In genomic region chr8:71496481-71496880, GRCm38 (mm10) we compare ENCODE assay signal across 8 mouse cellular contexts. TPM values are rescaled to one million over a fixed set of nuclear protein-coding genes. Genes with fewer than 3 reads are reported as not detected.
DNase-seq lines count a peak whose midpoint lies in the region; ATAC-seq and TF ChIP-seq lines count a peak whose summit lies in the region.

No protein-coding gene starts in this region.

- WGBS in hindbrain, embryonic 12.5 days, result 44% methylated on average over 11 of the region's 11 CpGs
- 50% methylated on average over 11 of the region's 11 CpGs for WGBS in hindbrain, embryonic 11.5 days
- 42% methylated on average over 11 of the region's 11 CpGs for WGBS in hindbrain, embryonic 14.5 days
- WGBS in liver, embryonic 14.5 days (ENCODE audit: insufficient replicate concordance), result 50% methylated on average over 11 of the region's 11 CpGs
- 25% methylated on average over 11 of the region's 11 CpGs for WGBS in stomach, postnatal 0 days

- no peak overlapping the region for H3K4me2 ChIP-seq in hindbrain, embryonic 12.5 days (replicated peaks)
- no peak overlapping the region for H3K4me2 ChIP-seq in hindbrain, embryonic 11.5 days (replicated peaks; ENCODE audit: low read depth, low read length)
- H3K4me2 ChIP-seq in hindbrain, embryonic 14.5 days (replicated peaks), result no peak overlapping the region
- H3K4me2 ChIP-seq in liver, embryonic 14.5 days (ENCODE audit: low read depth), result no peak overlapping the region
- no peak overlapping the region for H3K4me2 ChIP-seq in stomach, postnatal 0 days (replicated peaks; ENCODE audit: low read depth)

- no peak for DNase-seq in hindbrain, embryonic 11.5 days (ENCODE audit: low spot score)
- DNase-seq in adrenal gland, postnatal 14 days, result peak; percentile 99
- no peak for DNase-seq in hindbrain, embryonic 14.5 days (ENCODE audit: low spot score)
- no peak for DNase-seq in liver, embryonic 14.5 days (ENCODE audit: low read depth in 3 of 3, low spot score in 3 of 3)
- peak; percentile 64 for DNase-seq in stomach, postnatal 0 days (ENCODE audit: low spot score)
- DNase-seq in thymus, postnatal 14 days, result no peak

- no peaks in the 10 kb centered on the region for H3K27me3 ChIP-seq in hindbrain, embryonic 12.5 days
- no peaks in the 10 kb centered on the region for H3K27me3 ChIP-seq in hindbrain, embryonic 11.5 days (ENCODE audit: control insufficient read depth, insufficient read depth, low read length)
- no peaks in the 10 kb centered on the region for H3K27me3 ChIP-seq in hindbrain, embryonic 14.5 days (ENCODE audit: control insufficient read depth, insufficient read depth, low read length)
- no peaks in the 10 kb centered on the region for H3K27me3 ChIP-seq in liver, embryonic 14.5 days (ENCODE audit: control insufficient read depth, insufficient read depth, low read length)
- H3K27me3 ChIP-seq in stomach, postnatal 0 days (ENCODE audit: control insufficient read depth, insufficient read depth, low read length), result no peaks in the 10 kb centered on the region

- TF ChIP-seq POLR2A in embryonic fibroblast, embryonic 13.5 days (IDR thresholded peaks at IDR 0.05; ENCODE audit: low read depth, low read length), result no peak

- H3K4me3 ChIP-seq in hindbrain, embryonic 12.5 days, result no peak overlapping the region
- no peak overlapping the region for H3K4me3 ChIP-seq in hindbrain, embryonic 11.5 days (ENCODE audit: low read depth, low read length)
- H3K4me3 ChIP-seq in embryonic fibroblast, embryonic 13.5 days (ENCODE audit: insufficient read depth, low read length), result no peak overlapping the region
- H3K4me3 ChIP-seq in hindbrain, embryonic 14.5 days (replicated peaks; ENCODE audit: low read length), result no peak overlapping the region
- no peak overlapping the region for H3K4me3 ChIP-seq in liver, embryonic 14.5 days (ENCODE audit: insufficient read depth in 1 of 2, low read depth in 2 of 2, low read length in 2 of 2)
- H3K4me3 ChIP-seq in stomach, postnatal 0 days (ENCODE audit: low read depth, low read length), result no peak overlapping the region

- no peaks in the 10 kb centered on the region for H3K9me3 ChIP-seq in hindbrain, embryonic 12.5 days (replicated peaks)
- H3K9me3 ChIP-seq in hindbrain, embryonic 11.5 days (ENCODE audit: control insufficient read depth, low read length), result no peaks in the 10 kb centered on the region
- no peaks in the 10 kb centered on the region for H3K9me3 ChIP-seq in hindbrain, embryonic 14.5 days (ENCODE audit: control insufficient read depth, low read length)
- no peaks in the 10 kb centered on the region for H3K9me3 ChIP-seq in liver, embryonic 14.5 days (ENCODE audit: control insufficient read depth, low read length)
- H3K9me3 ChIP-seq in stomach, postnatal 0 days (ENCODE audit: control insufficient read depth, low read length), result no peaks in the 10 kb centered on the region

- no peak for TF ChIP-seq EP300 in liver, embryonic 14.5 days (IDR thresholded peaks at IDR 0.05; ENCODE audit: low read depth)
- TF ChIP-seq EP300 in stomach, postnatal 0 days (optimal IDR thresholded peaks at IDR 0.05), result no peak

- no peak for TF ChIP-seq CTCF in embryonic fibroblast, embryonic 13.5 days (IDR thresholded peaks at IDR 0.05; ENCODE audit: borderline replicate concordance, insufficient read depth, low read length)
- TF ChIP-seq CTCF in liver, embryonic 14.5 days (IDR thresholded peaks at IDR 0.05; ENCODE audit: low read depth), result peak; percentile 37
- TF ChIP-seq CTCF in stomach, postnatal 0 days (IDR thresholded peaks at IDR 0.05; ENCODE audit: low read depth), result peak; percentile 54

- H3K36me3 ChIP-seq in hindbrain, embryonic 12.5 days, result peaks cover 23% of the 10 kb centered on the region
- H3K36me3 ChIP-seq in hindbrain, embryonic 11.5 days (ENCODE audit: control insufficient read depth, insufficient read depth, low read length), result 0 out of 2 replicates have a peak, but pooled peaks cover 3% of the 10 kb centered on the region
- peaks cover 27% of the 10 kb centered on the region for H3K36me3 ChIP-seq in hindbrain, embryonic 14.5 days (replicated peaks; ENCODE audit: control insufficient read depth, insufficient read depth)
- H3K36me3 ChIP-seq in liver, embryonic 14.5 days (replicated peaks; ENCODE audit: control insufficient read depth, insufficient read depth, low read depth), result no peaks in the 10 kb centered on the region; the same call in 1 of the 2 replicates
- peaks cover 6% of the 10 kb centered on the region; the same call in 1 of the 2 replicates for H3K36me3 ChIP-seq in stomach, postnatal 0 days (ENCODE audit: control insufficient read depth, insufficient read depth, low read length)

- no peak for ATAC-seq in hindbrain, embryonic 12.5 days (ENCODE audit: low FRiP score)
- ATAC-seq in hindbrain, embryonic 11.5 days (ENCODE audit: low FRiP score), result no peak
- ATAC-seq in hindbrain, embryonic 14.5 days (ENCODE audit: low FRiP score), result no peak
- ATAC-seq in liver, embryonic 14.5 days (ENCODE audit: insufficient read depth), result no peak
- ATAC-seq in stomach, postnatal 0 days (ENCODE audit: low FRiP score, low TSS enrichment), result peak; percentile 53; the same call in 1 of the 2 replicates

- no peak overlapping the region for H3K9ac ChIP-seq in hindbrain, embryonic 12.5 days
- H3K9ac ChIP-seq in hindbrain, embryonic 11.5 days (ENCODE audit: low read depth, low read length), result no peak overlapping the region
- H3K9ac ChIP-seq in hindbrain, embryonic 14.5 days, result no peak overlapping the region
- no peak overlapping the region for H3K9ac ChIP-seq in liver, embryonic 14.5 days (replicated peaks)
- H3K9ac ChIP-seq in stomach, postnatal 0 days (ENCODE audit: low read length), result no peak overlapping the region; the same call in 1 of the 2 replicates

- 0 out of 2 replicates have a peak overlapping the region, but pooled peaks have one; percentile 37 for H3K27ac ChIP-seq in hindbrain, embryonic 12.5 days
- no peak overlapping the region for H3K27ac ChIP-seq in hindbrain, embryonic 11.5 days (ENCODE audit: low read depth, low read length)
- H3K27ac ChIP-seq in embryonic fibroblast, embryonic 13.5 days (ENCODE audit: insufficient read depth, low read length), result peak overlapping the region; percentile 55
- H3K27ac ChIP-seq in hindbrain, embryonic 14.5 days, result 0 out of 2 replicates have a peak overlapping the region, but pooled peaks have one; percentile 48
- H3K27ac ChIP-seq in liver, embryonic 14.5 days, result no peak overlapping the region
- H3K27ac ChIP-seq in stomach, postnatal 0 days (replicated peaks), result peak overlapping the region; percentile 61

- H3K4me1 ChIP-seq in hindbrain, embryonic 12.5 days, result peaks cover 26% of the 10 kb centered on the region
- no peaks in the 10 kb centered on the region; the same call in 1 of the 2 replicates for H3K4me1 ChIP-seq in hindbrain, embryonic 11.5 days (replicated peaks; ENCODE audit: control insufficient read depth, insufficient read depth, low read length)
- H3K4me1 ChIP-seq in embryonic fibroblast, embryonic 13.5 days (ENCODE audit: control insufficient read depth, insufficient read depth, low read length), result peaks cover 12% of the 10 kb centered on the region
- no peaks in the 10 kb centered on the region for H3K4me1 ChIP-seq in hindbrain, embryonic 14.5 days (replicated peaks; ENCODE audit: control insufficient read depth, insufficient read depth, low read length)
- H3K4me1 ChIP-seq in liver, embryonic 14.5 days (replicated peaks; ENCODE audit: control insufficient read depth in 2 of 2, insufficient read depth in 2 of 2, low read length in 1 of 2), result peaks cover 0 to 2% of the 10 kb centered on the region in 2 experiments; a peak in 1 of 4 replicates
- H3K4me1 ChIP-seq in stomach, postnatal 0 days (replicated peaks; ENCODE audit: control insufficient read depth, insufficient read depth), result no peaks in the 10 kb centered on the region; the same call in 1 of the 2 replicates

RNA-seq across cellular contexts. Expression of gene Gtpbp3, which starts 8.6 kb away (rescaled TPM):
- polyA plus RNA-seq in hindbrain, embryonic 12.5 days (2016; fragmentation: Nextera tagmentation; extraction: Ambion mirVana), result 15.3 and 16.5 TPM in 2 replicates
- polyA plus RNA-seq in hindbrain, embryonic 11.5 days (2014; fragmentation: Nextera tagmentation; extraction: Ambion mirVana), result 3.7 and 3.8 TPM in 2 replicates
- total RNA-seq in adrenal gland, postnatal 14 days (2021), result 20.0 and 21.5 TPM in 2 replicates
- polyA plus RNA-seq in embryonic fibroblast, embryonic 13.5 days (2011; ENCODE audit: insufficient read length, low read depth, missing spikeins), result 10.5 and 12.5 TPM in 2 replicates
- 4.7 and 7.3 TPM in 2 replicates for polyA plus RNA-seq in hindbrain, embryonic 14.5 days (2014; fragmentation: Nextera tagmentation; extraction: Ambion mirVana)
- 9.2 and 10.0 TPM in 2 replicates for polyA plus RNA-seq in liver, embryonic 14.5 days (2012; rRNA removed)
- 1.3 and 1.8 TPM in 2 replicates for polyA plus RNA-seq in liver, embryonic 14.5 days (2014; fragmentation: Nextera tagmentation; extraction: Ambion mirVana)
- 7.2 and 8.2 TPM in 2 replicates for polyA plus RNA-seq in stomach, postnatal 0 days (2015; fragmentation: Nextera tagmentation; extraction: Ambion mirVana)

RNA-seq across cellular contexts. Expression of gene Ano8, which starts 10.7 kb away (rescaled TPM):
- 18.0 and 19.6 TPM in 2 replicates for polyA plus RNA-seq in hindbrain, embryonic 12.5 days (2016; fragmentation: Nextera tagmentation; extraction: Ambion mirVana)
- 5.1 and 5.8 TPM in 2 replicates for polyA plus RNA-seq in hindbrain, embryonic 11.5 days (2014; fragmentation: Nextera tagmentation; extraction: Ambion mirVana)
- total RNA-seq in adrenal gland, postnatal 14 days (2021), result 14.8 and 17.2 TPM in 2 replicates
- polyA plus RNA-seq in embryonic fibroblast, embryonic 13.5 days (2011; ENCODE audit: insufficient read length, low read depth, missing spikeins), result 15.4 and 15.6 TPM in 2 replicates
- polyA plus RNA-seq in hindbrain, embryonic 14.5 days (2014; fragmentation: Nextera tagmentation; extraction: Ambion mirVana), result 8.5 and 10.6 TPM in 2 replicates
- polyA plus RNA-seq in liver, embryonic 14.5 days (2012; rRNA removed), result 1.4 and 1.7 TPM in 2 replicates
- polyA plus RNA-seq in liver, embryonic 14.5 days (2014; fragmentation: Nextera tagmentation; extraction: Ambion mirVana), result 0.14 and 0.15 TPM in 2 replicates
- 0.68 and 1.1 TPM in 2 replicates for polyA plus RNA-seq in stomach, postnatal 0 days (2015; fragmentation: Nextera tagmentation; extraction: Ambion mirVana)

RNA-seq across cellular contexts. Expression of gene Plvap, which starts 15.1 kb away (rescaled TPM):
- 39.7 and 42.4 TPM in 2 replicates for polyA plus RNA-seq in hindbrain, embryonic 12.5 days (2016; fragmentation: Nextera tagmentation; extraction: Ambion mirVana)
- 35.3 and 37.2 TPM in 2 replicates for polyA plus RNA-seq in hindbrain, embryonic 11.5 days (2014; fragmentation: Nextera tagmentation; extraction: Ambion mirVana)
- 116 and 123 TPM in 2 replicates for total RNA-seq in adrenal gland, postnatal 14 days (2021)
- 0.33 and 0.44 TPM in 2 replicates for polyA plus RNA-seq in embryonic fibroblast, embryonic 13.5 days (2011; ENCODE audit: insufficient read length, low read depth, missing spikeins)
- 9.2 and 10.5 TPM in 2 replicates for polyA plus RNA-seq in hindbrain, embryonic 14.5 days (2014; fragmentation: Nextera tagmentation; extraction: Ambion mirVana)
- 15.4 and 16.8 TPM in 2 replicates for polyA plus RNA-seq in liver, embryonic 14.5 days (2012; rRNA removed)
- 15.9 and 18.4 TPM in 2 replicates for polyA plus RNA-seq in liver, embryonic 14.5 days (2014; fragmentation: Nextera tagmentation; extraction: Ambion mirVana)
- polyA plus RNA-seq in stomach, postnatal 0 days (2015; fragmentation: Nextera tagmentation; extraction: Ambion mirVana), result 56.3 and 60.9 TPM in 2 replicates

RNA-seq across cellular contexts. Expression of gene Dda1, which starts 27.5 kb away (rescaled TPM):
- 155 and 161 TPM in 2 replicates for polyA plus RNA-seq in hindbrain, embryonic 12.5 days (2016; fragmentation: Nextera tagmentation; extraction: Ambion mirVana)
- 143 and 155 TPM in 2 replicates for polyA plus RNA-seq in hindbrain, embryonic 11.5 days (2014; fragmentation: Nextera tagmentation; extraction: Ambion mirVana)
- 54.4 and 57.8 TPM in 2 replicates for total RNA-seq in adrenal gland, postnatal 14 days (2021)
- 63.1 and 70.4 TPM in 2 replicates for polyA plus RNA-seq in embryonic fibroblast, embryonic 13.5 days (2011; ENCODE audit: insufficient read length, low read depth, missing spikeins)
- polyA plus RNA-seq in hindbrain, embryonic 14.5 days (2014; fragmentation: Nextera tagmentation; extraction: Ambion mirVana), result 218 and 236 TPM in 2 replicates
- polyA plus RNA-seq in liver, embryonic 14.5 days (2012; rRNA removed), result 24.8 and 25.4 TPM in 2 replicates
- 34.4 and 36.9 TPM in 2 replicates for polyA plus RNA-seq in liver, embryonic 14.5 days (2014; fragmentation: Nextera tagmentation; extraction: Ambion mirVana)
- 72.5 and 74.5 TPM in 2 replicates for polyA plus RNA-seq in stomach, postnatal 0 days (2015; fragmentation: Nextera tagmentation; extraction: Ambion mirVana)

RNA-seq across cellular contexts. Expression of gene Ccdc194, which starts 29.0 kb away (rescaled TPM):
- polyA plus RNA-seq in hindbrain, embryonic 12.5 days (2016; fragmentation: Nextera tagmentation; extraction: Ambion mirVana), result 0.67 and 0.70 TPM in 2 replicates
- 0.51 and 0.71 TPM in 2 replicates for polyA plus RNA-seq in hindbrain, embryonic 11.5 days (2014; fragmentation: Nextera tagmentation; extraction: Ambion mirVana)
- total RNA-seq in adrenal gland, postnatal 14 days (2021), result not detected in 2 replicates
- not detected in 2 replicates for polyA plus RNA-seq in embryonic fibroblast, embryonic 13.5 days (2011; ENCODE audit: insufficient read length, low read depth, missing spikeins)
- 0.22 and 0.92 TPM in 2 replicates for polyA plus RNA-seq in hindbrain, embryonic 14.5 days (2014; fragmentation: Nextera tagmentation; extraction: Ambion mirVana)
- polyA plus RNA-seq in liver, embryonic 14.5 days (2012; rRNA removed), result 0.09 and 0.11 TPM in 2 replicates
- polyA plus RNA-seq in liver, embryonic 14.5 days (2014; fragmentation: Nextera tagmentation; extraction: Ambion mirVana), result 0.19 TPM in 1 of 2 replicates, not detected in the other
- polyA plus RNA-seq in stomach, postnatal 0 days (2015; fragmentation: Nextera tagmentation; extraction: Ambion mirVana), result 0.29 and 0.46 TPM in 2 replicates

Comparison
In these comparisons a context has a peak if more than half of its experiments do, and no peak if none do; other contexts are left out.
1. H3K27ac ChIP-seq: peak in hindbrain, embryonic 12.5 days (single experiment), embryonic fibroblast, embryonic 13.5 days (single experiment), hindbrain, embryonic 14.5 days (single experiment) and stomach, postnatal 0 days (single experiment); none in hindbrain, embryonic 11.5 days (single experiment) and liver, embryonic 14.5 days (single experiment).
2. DNase-seq: peak in adrenal gland, postnatal 14 days (single experiment) and stomach, postnatal 0 days (single experiment); none in hindbrain, embryonic 11.5 days (single experiment), hindbrain, embryonic 14.5 days (single experiment), liver, embryonic 14.5 days (0 of 3) and thymus, postnatal 14 days (single experiment).